24 mouse cellular contexts compared by ENCODE assay signal in genomic region chr4:101020596-101020995, GRCm38 (mm10). TPM values are rescaled to one million over a fixed set of nuclear protein-coding genes. Genes with fewer than 3 reads are reported as not detected.
"Had no signal": no experiment of that assay in that cellular context is flagged by ENCODE, and none has a peak within 500 bp of the region (broad histone marks: within the 10 kb centered on the region; RNA-seq: fewer than 3 reads in every experiment).

Gene Gm10577, minus strand, starts transcription at chr4:101020696.

- H3K4me1 ChIP-seq: neural tube, embryonic 13.5 days; neural tube, embryonic 15.5 days; stomach, embryonic 15.5 days had no signal

- H3K27ac ChIP-seq: neural tube, embryonic 13.5 days; neural tube, embryonic 15.5 days; stomach, embryonic 15.5 days; stomach, postnatal 0 days had no signal

- H3K4me3 ChIP-seq: neural tube, embryonic 13.5 days; neural tube, embryonic 15.5 days; stomach, embryonic 15.5 days had no signal

- H3K4me2 ChIP-seq: neural tube, embryonic 13.5 days; neural tube, embryonic 15.5 days; stomach, embryonic 15.5 days had no signal

- H3K9ac ChIP-seq: neural tube, embryonic 13.5 days; neural tube, embryonic 15.5 days; stomach, embryonic 15.5 days had no signal

- DNase-seq: retina, postnatal 1 day; right cerebral cortex, adult 18-20 months; right cerebral cortex, postnatal 14 days; right cerebral cortex, postnatal 25 days; right cerebral cortex, postnatal 4 days; spleen, adult 18-20 months; thymus, adult 18-20 months; thymus, adult 2 months; thymus, postnatal 14 days; thymus, postnatal 25 days; thymus, postnatal 36 days; thymus, postnatal 4 days had no signal

- H3K27me3 ChIP-seq: neural tube, embryonic 13.5 days; neural tube, embryonic 15.5 days; stomach, embryonic 15.5 days had no signal

- H3K36me3 ChIP-seq: neural tube, embryonic 13.5 days; neural tube, embryonic 15.5 days; stomach, embryonic 15.5 days had no signal

- H3K9me3 ChIP-seq: neural tube, embryonic 15.5 days; stomach, embryonic 15.5 days had no signal

RNA-seq across cellular contexts. Expression of gene Gm10577, which starts in this region (rescaled TPM):
- polyA plus RNA-seq: neural tube, embryonic 13.5 days; neural tube, embryonic 14.5 days; neural tube, embryonic 15.5 days; small intestine, adult 2 months; spleen, adult 2 months; stomach, embryonic 14.5 days; stomach, embryonic 15.5 days; stomach, embryonic 16.5 days; stomach, postnatal 0 days; testis, adult 2 months; thymus, adult 2 months; thymus, postnatal 0 days; urinary bladder, adult 2 months had no signal
